Mouse (Mus musculus): Measurements from ENCODE around the gene Slc25a51. TPM values are rescaled to one million over a fixed set of nuclear protein-coding genes. Genes with fewer than 3 reads are reported as not detected.

The Slc25a51 gene
- polyA plus RNA-seq (2014; fragmentation: Illumina TruSeq; extraction: RNeasy Lipid Tissue Mini Kit (QIAGEN cat#74804)), result 57.8 TPM

GRCm38 (mm10) chr4:45408427-45409132 is at the start of gene Slc25a51:
TSS of gene Slc25a51 (minus strand) at chr4:45408766.

Other genes with a start within 250 kb of the Slc25a51 start
- gene Frmpd1, start 223.9 kb downstream of the Slc25a51 start, polyA plus RNA-seq (2014; fragmentation: Illumina TruSeq; extraction: RNeasy Lipid Tissue Mini Kit (QIAGEN cat#74804)), result 0.17 TPM
- 19.9 TPM for gene Trmt10b, start 111.6 kb downstream of the Slc25a51 start, polyA plus RNA-seq (2014; fragmentation: Illumina TruSeq; extraction: RNeasy Lipid Tissue Mini Kit (QIAGEN cat#74804))
- gene Dcaf10, start 66.7 kb downstream of the Slc25a51 start, polyA plus RNA-seq (2014; fragmentation: Illumina TruSeq; extraction: RNeasy Lipid Tissue Mini Kit (QIAGEN cat#74804)), result 39.2 TPM
- gene Exosc3, start 66.0 kb downstream of the Slc25a51 start, polyA plus RNA-seq (2014; fragmentation: Illumina TruSeq; extraction: RNeasy Lipid Tissue Mini Kit (QIAGEN cat#74804)), result 66.0 TPM
- gene Shb, start 123.7 kb upstream of the Slc25a51 start, polyA plus RNA-seq (2014; fragmentation: Illumina TruSeq; extraction: RNeasy Lipid Tissue Mini Kit (QIAGEN cat#74804)), result 1.9 TPM

All from ovary, adult 10 weeks (tissue).